Mouse (Mus musculus): ENCODE data around the gene Tmem44.

Tmem44 gene

DNA sequence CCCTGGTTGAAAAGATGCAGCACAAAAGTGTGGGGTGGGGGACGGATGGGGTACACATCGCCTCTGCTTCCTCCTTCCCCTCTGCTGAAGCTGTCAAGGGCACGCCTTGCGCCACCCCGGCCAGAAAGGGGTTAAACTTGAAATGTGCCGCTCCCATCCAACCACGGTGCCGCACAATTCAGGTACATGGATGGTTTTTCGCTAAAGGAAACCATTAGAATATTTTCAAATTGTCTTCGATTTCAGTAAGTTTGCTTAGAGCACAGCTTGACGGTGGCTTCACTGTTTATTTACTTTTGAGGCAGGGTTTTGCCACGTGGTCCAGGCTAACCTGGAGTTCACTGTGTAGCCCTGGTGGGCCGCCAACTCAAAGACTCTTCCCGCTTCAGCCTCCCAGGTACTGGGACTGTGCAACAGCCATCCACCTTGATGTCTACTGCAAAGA, at the start of gene Tmem44:
Tmem44 (minus strand) TSS at position 95 of the 445 bp plus-strand sequence.
- no peak for DNase-seq (ENCODE audit: extremely low spot score)

DNA sequence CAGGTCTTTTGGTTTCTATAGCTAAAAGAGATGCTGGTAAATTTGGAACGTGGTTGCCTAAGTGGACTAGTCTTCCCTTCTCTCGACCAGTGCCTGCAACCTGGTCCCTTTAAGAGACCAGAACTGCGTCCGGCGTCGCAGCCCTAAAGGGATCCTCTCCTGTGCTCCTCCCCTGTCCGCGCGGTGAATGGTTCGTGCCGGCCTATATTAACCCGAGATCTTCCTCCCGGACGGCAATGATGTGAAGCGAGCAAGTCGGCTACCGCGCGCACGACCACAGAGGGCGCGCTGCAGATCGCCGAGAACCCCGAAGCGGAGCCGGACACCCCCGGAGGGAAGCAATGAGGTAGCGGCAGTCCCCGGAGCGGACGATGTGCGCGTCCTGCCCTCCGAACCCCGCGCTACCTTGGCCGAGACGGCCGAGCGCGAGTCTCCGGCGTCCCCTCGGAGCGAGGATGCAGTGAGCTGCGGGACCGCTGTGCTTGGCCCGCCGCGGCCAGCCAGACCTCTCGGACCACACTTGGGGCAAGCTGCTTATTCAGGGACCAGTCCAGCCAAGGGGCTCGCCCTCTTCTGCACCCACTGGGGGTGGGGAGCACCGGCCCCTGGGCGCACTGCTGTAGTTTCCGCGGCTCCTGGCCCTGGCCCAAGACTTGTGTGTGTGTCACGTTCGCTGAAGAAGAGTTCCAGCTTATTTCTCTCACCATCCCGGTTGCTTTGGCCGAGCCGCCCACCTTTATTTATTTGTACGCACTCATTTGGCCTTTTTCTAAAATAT, 49.0 kb upstream of the Tmem44 start, which contains the start of gene Fam43a:
Fam43a (plus strand) TSS at position 233 of the 778 bp plus-strand sequence.
- peak; percentile 92 for DNase-seq (ENCODE audit: extremely low spot score)

DNA sequence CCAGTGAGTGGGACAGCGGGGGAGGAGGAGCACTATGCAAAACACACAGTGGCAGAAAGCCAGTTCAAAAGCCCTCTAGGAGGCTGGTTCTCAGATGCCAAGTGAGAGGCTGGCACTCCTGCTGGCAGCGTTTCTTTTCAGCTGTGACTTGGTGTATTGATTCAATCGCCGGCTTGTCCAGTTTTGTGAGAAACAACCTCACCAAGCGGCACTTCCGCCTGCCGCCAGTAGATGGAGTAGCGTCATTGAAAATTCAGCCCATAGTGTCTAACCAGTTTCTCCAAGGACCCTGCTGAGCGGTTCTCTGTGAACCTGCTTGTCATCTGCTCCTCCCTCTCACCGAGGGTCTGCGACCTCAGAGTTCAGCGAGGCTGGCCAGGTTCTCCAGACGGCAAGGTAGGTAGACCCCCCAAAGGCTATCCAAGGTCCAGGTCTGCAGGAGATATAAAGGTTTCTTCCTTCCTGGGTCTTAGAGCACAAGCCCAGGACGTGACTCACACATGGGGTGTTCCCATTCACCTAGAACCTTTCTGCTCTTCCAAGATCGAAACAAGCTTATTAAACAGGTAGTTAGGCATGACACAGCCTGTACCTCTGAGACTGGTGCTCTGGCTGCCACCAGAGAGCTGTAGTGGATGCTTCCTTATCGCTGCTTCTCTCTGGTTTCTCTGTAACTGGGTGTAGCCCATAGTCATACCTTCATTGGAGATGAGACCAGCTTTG, 46.5 kb upstream of the Tmem44 start:
- DNase-seq (ENCODE audit: extremely low spot score) = peak; percentile 86

DNA sequence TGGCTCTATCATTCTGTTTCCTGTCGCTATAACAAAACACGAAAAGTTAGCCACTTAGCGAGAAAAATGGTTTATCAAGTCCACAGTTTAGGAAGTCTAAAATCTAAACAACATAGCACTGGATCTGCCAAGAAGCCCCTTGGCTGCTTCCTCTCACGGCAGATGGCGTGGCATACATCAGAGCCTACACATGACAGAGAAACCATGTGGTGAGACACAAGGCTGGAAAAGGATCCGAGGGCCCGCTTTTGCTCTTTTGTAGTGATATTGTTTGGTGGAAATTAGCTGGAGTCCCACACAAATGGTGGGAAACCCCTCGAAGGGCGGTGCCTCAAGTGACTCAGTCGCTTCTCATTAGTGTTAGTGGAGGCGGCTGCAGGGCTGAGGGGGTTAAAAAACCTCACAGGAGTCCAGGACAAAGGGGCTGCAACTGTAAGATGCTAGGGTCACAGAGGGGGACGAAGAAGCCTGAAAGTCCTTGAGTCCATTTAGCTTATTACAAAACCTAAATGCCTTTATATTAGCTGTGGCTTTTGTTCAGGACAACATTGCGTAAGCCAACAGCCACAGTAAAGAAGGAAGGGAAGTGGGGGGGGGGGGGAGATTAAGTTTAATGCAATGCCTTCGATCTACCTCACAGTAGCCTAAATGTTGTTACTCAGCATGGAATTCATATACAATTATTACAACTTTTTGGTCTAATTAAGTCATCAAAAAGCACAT, 45.4 kb upstream of the Tmem44 start:
- no peak for DNase-seq (ENCODE audit: extremely low spot score)

DNA sequence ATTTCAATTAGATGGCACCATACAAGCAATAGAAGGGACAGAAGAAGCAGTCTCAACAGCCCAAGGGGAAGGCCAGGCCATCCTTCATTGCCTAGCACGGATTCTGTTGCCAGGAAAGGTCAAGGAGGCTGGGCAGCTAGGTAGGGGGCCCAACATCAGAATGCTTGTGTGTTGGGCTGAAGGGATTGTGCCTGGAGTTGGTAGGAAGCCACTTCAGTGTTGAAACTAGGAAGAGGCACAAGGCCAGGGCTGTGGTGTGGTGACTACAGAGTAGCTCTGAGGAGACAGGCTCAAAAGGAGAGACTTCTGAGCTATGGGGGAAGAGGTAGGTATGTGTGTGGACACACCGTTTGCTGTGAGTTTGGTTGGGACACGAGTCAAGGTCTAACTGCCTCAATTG, 44.7 kb upstream of the Tmem44 start:
- DNase-seq (ENCODE audit: extremely low spot score) = no peak

DNA sequence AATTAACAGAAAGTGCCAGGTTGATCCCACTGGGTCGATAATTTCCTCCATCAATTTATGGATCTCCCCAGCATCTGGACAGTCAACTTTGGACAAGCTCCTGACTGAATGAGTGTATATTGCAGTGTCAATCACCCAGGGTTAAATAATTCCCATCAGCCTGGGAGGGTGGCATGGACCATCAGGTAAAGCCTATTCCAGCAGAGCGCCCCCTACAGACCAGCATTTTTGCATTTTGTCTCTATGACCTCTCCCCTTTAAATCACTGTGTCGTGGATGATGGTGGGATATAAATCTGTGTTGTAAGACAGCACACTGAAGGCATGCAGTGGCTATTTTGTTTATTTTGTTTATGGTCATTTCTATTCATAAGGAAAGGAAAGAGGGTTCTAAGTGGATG, 41.3 kb upstream of the Tmem44 start:
- no peak for DNase-seq (ENCODE audit: extremely low spot score)

DNA sequence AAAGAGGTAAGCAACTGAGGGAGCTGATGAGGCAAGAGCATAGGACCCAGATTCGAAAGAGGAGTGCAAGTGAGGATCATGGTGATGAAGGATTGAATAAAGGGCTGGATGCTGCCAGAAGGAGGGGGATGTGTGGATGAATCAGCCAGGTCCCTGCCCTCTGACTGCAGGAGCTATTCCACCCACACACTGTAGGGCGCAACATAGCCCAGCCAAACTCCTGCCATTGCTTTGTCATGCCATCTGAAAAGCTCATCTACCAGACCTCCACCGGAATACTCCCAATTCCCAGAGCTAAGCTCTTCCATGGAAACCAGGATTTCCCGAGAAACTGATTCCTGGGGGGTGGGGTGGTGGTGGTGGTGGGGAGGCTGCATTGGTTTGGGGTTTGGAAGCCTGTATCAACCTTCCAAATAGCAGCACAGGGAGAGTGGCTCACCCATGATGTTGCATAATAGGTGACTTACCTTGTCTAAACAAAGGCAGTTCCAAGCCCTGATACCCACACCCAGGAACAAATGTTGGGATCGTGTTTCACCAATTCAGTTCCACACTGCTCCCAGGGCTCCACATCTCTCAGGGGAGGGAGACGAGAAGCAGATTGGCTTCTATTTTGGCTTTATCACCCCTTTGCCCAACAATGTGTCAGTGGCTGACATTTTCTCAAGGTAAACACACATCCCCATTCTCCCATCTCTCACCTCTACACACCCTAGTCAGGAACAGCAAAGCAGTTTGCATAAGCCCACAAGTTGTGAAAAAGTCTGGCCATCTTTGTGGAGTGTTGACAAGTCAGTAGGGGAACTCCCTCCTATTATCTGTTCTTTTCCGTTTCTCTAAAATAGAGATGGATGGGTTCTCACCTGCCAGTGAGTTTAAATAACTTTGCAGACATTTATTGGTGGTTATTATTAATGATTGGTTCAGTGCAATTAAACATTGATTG, 39.9 kb upstream of the Tmem44 start:
- no peak for DNase-seq (ENCODE audit: extremely low spot score)

DNA sequence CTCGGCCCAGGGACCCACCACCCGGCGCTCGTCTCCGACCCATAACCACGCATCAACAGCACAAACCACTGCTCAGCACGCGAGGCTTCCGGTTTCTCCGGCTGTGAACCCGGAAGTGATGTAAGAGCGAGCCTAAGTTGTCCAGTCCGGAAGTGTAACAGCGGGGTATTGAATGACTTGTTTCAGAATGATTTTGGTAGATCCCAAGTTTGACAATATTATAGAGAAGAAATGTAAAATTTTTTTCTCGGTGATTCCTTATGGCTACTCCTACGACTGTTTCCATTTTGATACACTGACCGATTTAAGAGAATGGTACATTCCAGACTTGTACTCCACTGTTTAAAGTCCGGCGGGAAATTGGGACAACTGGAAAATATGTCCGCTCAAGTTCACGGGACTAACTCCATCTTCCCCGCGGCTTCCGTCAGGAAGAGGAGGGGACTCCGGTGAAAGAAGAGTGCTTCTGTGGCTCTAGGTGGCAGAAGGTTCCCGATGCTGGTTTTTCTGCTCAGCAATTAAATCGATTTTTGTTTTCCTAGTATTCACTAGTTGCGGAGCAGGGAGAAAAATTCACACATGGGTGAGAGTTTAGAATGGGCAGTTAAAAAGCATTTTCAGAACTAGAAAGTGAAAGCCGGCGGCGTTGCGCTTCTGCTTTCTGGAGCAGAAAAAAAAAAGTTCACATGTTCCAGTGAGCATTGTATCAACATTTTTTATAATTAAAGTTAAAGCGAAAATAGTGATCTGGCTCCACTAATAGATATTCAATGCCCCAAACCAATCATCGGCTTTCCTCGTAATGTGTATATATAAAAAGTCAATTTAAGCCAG, 37.1 kb upstream of the Tmem44 start, which contains the start of gene Lsg1:
Lsg1 (minus strand) TSS at position 99 of the 834 bp plus-strand sequence.
- peak; percentile 90 for DNase-seq (ENCODE audit: extremely low spot score)

DNA sequence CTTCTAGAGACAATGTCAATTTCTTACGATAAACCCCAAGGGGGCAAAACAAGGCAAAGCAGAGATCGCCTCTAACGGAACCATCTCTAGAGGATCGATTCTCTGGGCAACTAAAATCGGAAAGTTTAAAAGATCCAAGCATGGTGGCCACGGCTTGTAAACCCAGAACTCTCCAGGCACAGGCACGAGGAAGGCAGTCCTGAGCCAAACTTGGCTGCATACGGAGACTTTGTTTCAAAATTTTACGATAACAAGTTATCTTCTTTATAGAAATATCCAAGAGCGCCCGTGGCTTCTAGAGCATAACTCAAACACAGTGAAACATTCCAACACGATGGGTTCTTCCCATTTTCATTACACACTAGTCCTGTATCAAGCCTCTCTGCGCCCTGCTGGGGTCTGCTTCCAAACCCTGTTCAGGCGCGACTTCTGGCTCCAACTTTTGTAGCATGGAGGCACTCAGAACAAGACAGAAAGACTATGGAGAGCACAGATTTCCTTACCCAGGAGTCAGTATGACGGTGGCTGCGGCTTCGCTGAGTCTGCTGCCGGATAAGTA, 36.4 kb upstream of the Tmem44 start:
- DNase-seq (ENCODE audit: extremely low spot score) = no peak

DNA sequence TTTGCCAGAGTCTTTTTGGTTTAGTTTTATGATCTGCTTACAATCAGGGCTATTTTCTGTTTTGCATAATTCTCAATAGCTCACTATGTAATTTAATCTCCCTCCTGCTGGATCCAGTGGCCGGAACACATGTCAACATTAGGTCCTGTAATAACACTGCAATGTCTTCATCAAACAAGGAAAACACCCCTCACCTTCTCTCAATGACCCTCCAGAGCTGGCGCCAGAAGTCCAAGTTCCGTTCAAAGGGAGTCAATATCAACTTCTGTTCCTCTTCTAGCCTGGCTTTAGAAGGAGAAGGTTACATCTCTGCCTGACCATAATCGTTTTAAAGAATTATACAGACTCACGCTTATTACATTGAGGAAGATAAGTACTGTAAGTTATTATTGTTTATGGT, 30.1 kb upstream of the Tmem44 start:
- DNase-seq (ENCODE audit: extremely low spot score) = no peak

DNA sequence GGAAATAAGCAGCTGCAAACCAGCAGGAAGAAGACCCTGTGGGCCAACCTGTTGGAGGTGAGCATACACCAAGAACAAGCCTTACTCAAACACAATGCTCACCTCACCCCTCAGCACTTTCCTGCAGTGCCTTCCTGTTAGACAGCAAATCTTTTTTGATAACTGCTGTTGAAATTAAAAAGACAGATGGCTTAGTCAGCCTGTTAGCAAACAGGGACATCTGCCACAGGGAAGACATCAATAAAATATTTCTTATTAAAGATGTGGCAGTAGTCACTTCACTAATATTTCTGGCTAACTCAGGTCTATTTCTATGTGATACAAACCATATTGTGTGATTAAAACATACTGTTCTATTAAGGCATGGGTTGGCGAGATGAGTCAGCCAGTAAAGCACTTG, 25.8 kb upstream of the Tmem44 start:
- no peak for DNase-seq (ENCODE audit: extremely low spot score)

DNA sequence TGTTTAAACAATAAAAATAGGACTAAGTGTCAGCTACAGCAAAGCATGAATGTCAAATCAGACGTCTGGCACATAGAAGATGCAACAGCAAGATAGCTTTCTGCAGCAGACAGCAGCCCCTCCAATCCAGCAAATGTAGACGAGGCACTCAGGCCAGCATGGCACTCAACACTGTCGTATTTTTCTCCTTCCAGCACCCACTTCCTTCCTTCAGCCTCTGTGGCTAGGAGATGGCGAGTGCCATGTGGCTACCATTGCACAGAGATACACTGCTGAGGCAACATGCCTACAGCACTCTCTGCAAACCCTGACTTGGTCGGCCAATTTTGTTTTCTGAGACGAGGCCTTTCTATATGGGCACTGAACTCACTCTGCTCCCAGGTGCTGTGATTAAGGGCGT, 25.2 kb upstream of the Tmem44 start:
- DNase-seq (ENCODE audit: extremely low spot score) = no peak

DNA sequence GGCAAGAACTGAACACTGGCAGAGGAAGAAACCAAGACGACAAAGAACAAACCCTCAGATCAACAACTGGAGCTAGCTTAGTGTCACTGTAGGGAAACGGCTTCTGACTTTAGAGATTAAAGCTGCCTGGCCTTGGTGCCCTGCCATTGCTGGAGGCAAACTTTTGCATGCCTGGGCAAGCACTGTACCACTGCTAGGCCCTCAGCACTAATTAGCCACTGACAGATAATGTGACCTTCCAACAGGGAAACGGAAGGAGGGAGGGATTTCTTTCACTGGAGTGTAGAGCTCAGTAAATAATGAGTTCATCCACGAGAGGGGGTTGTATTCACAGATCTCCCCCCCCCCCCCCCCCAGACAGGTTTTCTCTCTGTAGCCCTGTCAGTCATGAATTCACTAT, 21.6 kb upstream of the Tmem44 start:
- no peak for DNase-seq (ENCODE audit: extremely low spot score)

DNA sequence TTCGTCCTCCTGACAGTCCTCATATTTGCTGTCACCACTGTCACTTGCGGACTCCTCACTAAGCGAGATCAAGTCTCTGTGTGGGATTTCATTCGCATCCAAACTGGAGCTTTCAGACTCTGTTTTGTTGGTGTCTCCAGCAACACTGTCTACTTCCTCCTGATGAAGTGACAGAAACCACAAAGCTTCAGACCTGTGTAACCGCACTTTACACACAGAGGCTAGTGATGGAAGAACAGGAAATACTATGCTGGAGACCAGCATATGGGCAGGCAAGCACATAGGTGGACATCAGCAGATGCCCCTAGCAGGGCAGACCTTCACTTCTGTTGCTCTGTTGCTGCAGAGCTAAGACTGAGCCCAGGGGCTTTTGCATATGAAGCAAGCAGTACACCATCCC, 20.7 kb upstream of the Tmem44 start:
- no peak for DNase-seq (ENCODE audit: extremely low spot score)

DNA sequence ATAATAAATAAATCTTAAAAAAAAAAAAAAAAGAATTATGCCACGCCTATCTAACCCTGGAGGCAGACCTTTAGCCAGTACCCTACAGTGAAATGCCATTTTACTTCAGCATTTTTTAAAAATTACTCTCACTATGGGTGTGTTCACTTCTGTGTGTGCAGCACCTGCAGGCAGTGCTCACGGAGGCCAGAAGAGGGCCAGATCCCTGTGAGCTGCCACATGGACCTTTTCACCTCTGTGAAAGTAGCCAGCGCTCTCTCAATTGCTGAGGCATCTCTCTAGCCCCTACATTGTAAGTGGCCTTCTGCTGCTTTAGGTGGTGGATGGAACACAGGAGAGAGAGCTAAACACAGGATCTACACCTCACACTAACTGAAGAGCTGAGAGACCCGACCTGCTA, 19.5 kb upstream of the Tmem44 start:
- no peak for DNase-seq (ENCODE audit: extremely low spot score)

DNA sequence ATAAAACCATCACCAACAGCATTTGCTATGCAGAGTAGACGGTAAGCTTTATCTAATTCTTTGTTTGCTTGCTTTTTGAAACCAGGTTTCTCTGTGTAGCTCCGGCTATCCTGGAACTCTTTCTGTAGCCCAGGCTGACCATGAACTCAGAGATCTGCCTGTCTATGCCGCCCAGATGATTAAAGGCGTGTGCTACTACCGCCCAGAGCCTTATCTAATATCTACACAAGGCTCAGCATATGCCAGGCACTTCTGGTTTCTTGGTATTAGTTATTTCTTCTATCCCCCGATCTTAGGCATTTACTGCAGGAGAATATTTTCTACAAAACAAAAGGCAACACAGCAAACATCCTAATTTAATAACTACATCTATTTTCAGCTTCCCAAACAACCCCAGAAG, 15.0 kb upstream of the Tmem44 start:
- no peak for DNase-seq (ENCODE audit: extremely low spot score)

DNA sequence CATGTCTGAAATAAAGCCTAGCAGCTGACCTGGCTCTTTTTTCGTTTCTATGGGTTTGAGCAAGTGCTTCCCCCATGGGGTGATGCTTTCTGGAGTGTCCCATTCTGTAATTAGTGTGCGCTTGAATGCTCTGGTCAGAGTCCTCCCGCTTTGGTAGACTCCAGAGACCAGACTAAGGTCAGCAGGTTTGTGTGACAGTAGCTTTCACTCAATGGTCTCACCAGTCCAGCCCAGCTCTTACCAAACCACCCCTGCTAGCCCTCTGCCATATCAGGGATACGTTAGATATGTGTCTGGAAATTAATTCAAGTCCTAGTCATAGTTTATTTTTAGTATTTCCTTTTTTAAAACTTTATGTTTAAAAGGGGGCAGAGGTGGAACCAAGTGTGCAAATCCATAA, 10.0 kb upstream of the Tmem44 start:
- DNase-seq (ENCODE audit: extremely low spot score) = no peak

DNA sequence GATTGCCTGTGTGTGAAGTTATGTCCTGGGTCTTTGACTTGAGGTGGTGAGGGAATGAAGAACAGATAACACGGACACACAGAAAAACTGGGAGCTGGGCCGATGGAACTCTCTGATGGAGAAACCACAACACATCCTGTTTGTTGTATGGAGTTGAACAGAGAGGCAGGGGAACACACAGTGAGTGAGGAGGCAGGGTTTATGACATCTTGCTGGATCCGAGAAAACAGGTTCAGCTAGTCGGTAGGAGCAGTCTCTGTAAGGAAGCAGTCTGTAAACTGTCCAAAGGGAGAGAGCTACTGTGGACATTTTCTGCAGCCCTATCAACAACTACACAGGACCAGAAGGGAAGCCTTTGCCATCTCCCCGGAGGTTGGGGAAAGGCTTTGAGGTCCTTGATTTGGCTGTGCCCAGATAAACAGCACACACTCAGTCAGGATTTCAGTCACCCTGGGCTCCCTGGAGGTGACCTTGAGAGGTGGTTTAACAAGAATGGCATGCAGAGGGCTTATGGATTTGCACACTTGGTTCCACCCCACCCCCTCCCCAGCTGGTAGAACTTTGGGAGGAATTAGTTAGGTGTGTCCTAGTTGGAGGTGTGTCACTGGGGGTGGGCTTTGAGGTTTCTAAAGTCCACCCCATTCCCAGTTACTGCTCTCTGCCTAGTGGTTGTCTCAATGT, 8.8 kb upstream of the Tmem44 start:
- DNase-seq (ENCODE audit: extremely low spot score) = no peak

DNA sequence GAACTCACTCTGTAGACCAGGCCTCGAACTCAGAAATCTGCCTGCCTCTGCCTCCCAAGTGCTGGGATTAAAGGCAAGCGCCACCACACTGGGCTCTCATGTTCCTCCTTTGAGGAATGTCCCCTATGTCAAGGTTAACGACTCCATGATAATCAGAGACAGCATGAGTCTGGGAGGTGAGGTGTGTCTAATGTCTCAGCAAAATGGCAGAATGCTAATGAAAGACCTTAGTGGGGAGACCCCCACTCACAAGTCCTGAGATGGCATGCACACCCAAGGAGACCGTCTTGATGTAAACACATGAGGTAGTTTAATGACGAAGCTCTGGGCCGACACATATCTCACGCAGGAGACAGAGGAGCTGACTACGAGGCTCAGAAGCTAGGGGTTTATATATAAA, 3.5 kb upstream of the Tmem44 start:
- no peak for DNase-seq (ENCODE audit: extremely low spot score)
